Mouse (Mus musculus) bone marrow macrophage, adult 2 months (primary cell): Measurements from ENCODE around the gene Apoa2. TPM values are rescaled to one million over a fixed set of nuclear protein-coding genes. Genes with fewer than 3 reads are reported as not detected.
A peak's percentile ranks its signal among the peaks of the same experiment; 100 is the strongest.

Experiments used
- H3K27ac ChIP-seq: 2 replicates; pipeline ENCODE4 v1.5.1; 2012; ENCODE audit warnings: low read depth, low read length; ENCODE audit not compliant: insufficient read depth
- H3K4me1 ChIP-seq: 2 replicates; pipeline ENCODE4 v1.6.1; 2012; ENCODE audit warnings: low read length; ENCODE audit not compliant: control insufficient read depth, insufficient read depth
- H3K4me3 ChIP-seq: 2 replicates; pipeline ENCODE4 v1.5.1; 2012; ENCODE audit warnings: mild to moderate bottlenecking, low read length, moderate library complexity; ENCODE audit not compliant: insufficient read depth
- CTCF ChIP-seq: IDR thresholded peaks from 2 replicates; pipeline ENCODE4 v1.5.1; 2012; ENCODE audit warnings: low read depth, mild to moderate bottlenecking, low read length, moderate library complexity
- POLR2A ChIP-seq: IDR thresholded peaks from 2 replicates; pipeline ENCODE4 v1.6.1; 2012; ENCODE audit warnings: mild to moderate bottlenecking, low read depth, low read length, borderline replicate concordance
- polyA plus RNA-seq: library from polyadenylated mRNA; stranded (reverse); fragments of >200 nt; gene quantifications from 2 replicates; pipeline ENCODE4 v1.2.4, GENCODE M21; 2012; ENCODE audit not compliant: missing spikeins, insufficient read depth, insufficient read length

Gene Apoa2
- polyA plus RNA-seq, 1 experiment, result not detected

DNA sequence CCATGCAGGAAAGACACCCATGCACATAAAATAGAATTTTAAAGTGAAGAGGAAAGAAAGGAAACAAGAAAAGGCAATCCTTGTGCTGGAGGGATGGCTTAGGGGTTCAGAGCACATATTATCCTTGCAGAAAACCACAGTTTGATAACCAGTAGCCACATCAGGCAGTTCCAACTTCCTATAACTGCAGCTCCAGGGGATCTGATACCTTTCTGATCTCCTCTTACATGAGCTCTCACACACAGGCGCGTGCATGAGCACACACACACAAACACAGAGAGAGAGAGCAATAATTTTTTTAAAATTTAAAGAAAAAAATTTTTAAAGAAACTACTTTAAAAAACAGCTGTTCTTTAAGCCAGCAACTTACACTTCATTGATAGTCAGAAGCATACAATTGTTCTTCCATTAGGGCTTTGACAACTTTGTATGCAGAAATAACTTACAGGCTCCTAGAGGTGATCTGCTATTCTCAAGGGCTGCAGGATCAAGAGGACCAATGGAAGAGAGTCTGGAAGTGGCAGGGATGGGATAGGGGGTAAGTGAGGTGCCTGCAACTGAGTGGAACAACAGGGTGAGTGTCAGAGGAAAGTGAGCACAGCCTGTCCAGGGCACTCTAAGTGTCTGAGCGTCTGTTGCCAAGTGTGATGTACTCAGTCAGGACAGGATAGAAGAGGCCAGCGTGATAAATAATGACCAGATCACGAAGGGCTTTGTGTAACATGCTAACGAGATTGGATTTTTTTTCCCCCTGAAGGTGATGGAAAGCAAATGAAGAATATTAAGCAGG is 19.0 kb upstream of the Apoa2 start:
- peaks cover 16% of the 10 kb centered on the region for H3K4me1 ChIP-seq
- H3K4me3 ChIP-seq, result no peak overlapping the region
- H3K27ac ChIP-seq, result no peak overlapping the region
- no peak for TF ChIP-seq POLR2A
- TF ChIP-seq CTCF, result no peak

DNA sequence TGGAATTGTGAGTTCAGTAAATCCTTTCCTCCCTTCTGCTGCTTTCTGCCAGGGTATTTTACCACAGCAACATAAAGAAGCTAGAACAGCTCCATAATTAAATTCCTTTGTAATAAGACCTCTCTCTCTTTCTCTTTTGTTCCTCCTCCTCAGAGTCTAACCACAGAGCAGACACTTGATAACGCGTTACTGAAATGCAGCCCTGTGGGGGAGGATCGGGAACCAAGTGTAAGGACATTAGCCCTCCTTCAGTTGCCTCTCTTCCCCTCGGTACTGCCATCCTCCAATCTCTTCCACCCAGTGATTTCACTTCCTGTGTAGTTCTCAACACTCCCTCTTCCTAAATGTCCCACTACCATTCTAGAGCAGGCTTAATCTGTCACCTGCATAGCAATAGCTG is 15.4 kb upstream of the Apoa2 start:
- Histone ChIP-seq H3K27ac (no peak overlapping the region), H3K4me3 (no peak overlapping the region), H3K4me1 (peaks cover 28% of the 10 kb centered on the region)
- no peak for TF ChIP-seq CTCF

- TF ChIP-seq CTCF, result no peak
- TF ChIP-seq POLR2A, result no peak
- no peak overlapping the region for H3K27ac ChIP-seq
- H3K4me1 ChIP-seq, result peaks cover 31% of the 10 kb centered on the region
- H3K4me3 ChIP-seq, result no peak overlapping the region
Observed at GRCm38 (mm10) chr1:171212854-171213253, 12.0 kb upstream of the Apoa2 start.

DNA sequence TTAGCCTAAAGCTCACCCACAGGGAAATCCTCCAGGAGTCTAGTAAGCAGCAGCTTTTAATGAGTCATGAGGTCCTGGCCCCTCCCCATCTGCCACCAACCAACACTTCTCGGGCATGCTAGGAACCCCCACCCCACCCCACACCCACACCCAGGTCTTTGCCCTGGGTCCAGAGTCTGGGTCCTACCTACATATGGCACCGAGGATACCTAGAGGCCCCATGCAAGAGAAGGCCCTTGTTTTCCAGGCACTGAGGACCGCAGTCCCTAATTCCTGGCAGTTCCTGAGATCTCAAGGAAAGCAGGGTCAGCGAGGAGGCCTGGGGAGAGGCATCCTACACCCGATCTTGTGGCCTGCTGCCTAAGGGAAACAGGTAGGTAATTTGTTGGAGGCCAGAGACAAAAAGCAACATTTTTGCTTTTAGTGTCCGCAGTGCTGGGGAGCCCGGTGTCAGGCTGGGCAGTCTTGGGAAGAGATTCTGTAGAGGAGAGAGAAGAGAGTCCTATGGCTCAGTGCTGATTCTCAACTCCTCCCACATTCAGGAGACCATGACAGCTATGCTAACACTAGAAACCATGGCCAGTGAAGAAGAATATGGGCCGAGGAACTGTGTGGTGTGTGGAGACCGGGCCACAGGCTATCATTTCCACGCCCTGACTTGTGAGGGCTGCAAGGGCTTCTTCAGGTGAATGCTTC is 10.9 kb upstream of the Apoa2 start, which contains the start of gene Nr1i3:
Nr1i3 (plus strand) TSS at position 170 of the 696 bp plus-strand sequence.
- TF ChIP-seq POLR2A (no peak), CTCF (no peak)
- peaks cover 31% of the 10 kb centered on the region for H3K4me1 ChIP-seq
- H3K4me3 ChIP-seq, result no peak within 1 kb of the TSS
- no peak within 1 kb of the TSS for H3K27ac ChIP-seq

GRCm38 (mm10) chr1:171216241-171216955 is 8.5 kb upstream of the Apoa2 start:
- Histone ChIP-seq H3K4me3 (no peak overlapping the region), H3K27ac (no peak overlapping the region), H3K4me1 (peaks cover 18% of the 10 kb centered on the region)
- TF ChIP-seq CTCF, result no peak
- no peak for TF ChIP-seq POLR2A

GRCm38 (mm10) chr1:171220871-171221270 is 4.0 kb upstream of the Apoa2 start:
- Histone ChIP-seq H3K4me1 (peaks cover 31% of the 10 kb centered on the region), H3K4me3 (peak overlapping the region; percentile 78), H3K27ac (peak overlapping the region; percentile 42; the same call in 1 of the 2 replicates)
- TF ChIP-seq CTCF, result peak; percentile 74
- no peak for TF ChIP-seq POLR2A

DNA sequence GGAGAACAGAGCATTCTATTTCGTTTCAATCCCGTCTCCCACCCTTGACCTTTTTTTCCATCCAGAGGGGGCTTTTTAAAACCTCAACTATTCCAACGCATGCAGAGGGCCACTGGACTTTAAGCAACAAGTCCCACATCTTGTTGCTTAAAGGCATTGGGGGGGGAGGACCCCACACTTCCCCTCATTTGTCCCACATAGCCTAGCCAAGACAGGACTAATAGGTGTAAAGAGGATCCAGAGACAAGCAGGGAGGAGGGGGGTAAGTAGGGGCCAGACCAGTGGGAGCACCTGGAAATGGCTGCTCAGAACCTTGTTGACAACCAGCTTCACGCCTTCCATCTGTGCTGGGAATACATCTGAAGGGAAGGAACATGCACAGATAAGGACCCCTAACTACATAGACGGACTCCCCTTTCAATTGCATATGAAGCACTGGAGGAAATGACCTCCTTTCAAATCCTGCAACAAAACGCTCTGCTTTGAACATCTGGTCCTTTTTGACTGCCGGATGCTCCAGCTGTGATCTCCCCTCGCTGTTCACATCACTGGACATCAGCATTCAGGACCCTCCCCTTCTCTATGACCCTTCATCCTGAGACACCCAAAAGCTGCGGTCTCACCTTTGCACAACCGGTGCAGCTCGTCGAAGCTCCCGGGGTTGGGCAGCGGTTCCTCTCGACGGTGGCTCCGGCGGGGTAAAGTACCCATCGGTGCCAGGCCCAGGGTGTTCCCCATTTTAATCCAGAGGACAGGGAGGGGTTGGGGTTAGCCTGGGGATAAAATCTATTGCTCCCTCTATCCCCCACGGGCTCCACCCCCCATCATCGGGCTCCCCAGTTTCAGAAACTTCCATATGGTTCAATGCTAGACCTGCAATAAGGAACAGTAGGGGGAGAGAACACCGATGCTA is 3.3 kb upstream of the Apoa2 start:
- Histone ChIP-seq H3K4me3 (peak overlapping the region; percentile 78), H3K27ac (peak overlapping the region; percentile 42), H3K4me1 (peaks cover 33% of the 10 kb centered on the region)
- 0 out of 2 replicates have a peak, but pooled peaks have one; percentile 3 for TF ChIP-seq POLR2A
- no peak for TF ChIP-seq CTCF

- TF ChIP-seq POLR2A, result no peak; the same call in 1 of the 2 replicates
- TF ChIP-seq CTCF, result no peak
- Histone ChIP-seq H3K4me1 (peaks cover 41% of the 10 kb centered on the region), H3K4me3 (peak within 1 kb of the TSS; percentile 78), H3K27ac (peak within 1 kb of the TSS; percentile 42)
Observed at GRCm38 (mm10) chr1:171222238-171223155, 2.4 kb upstream of the Apoa2 start, which contains the start of gene Tomm40l. Gene Tomm40l (minus strand): TSS chr1:171222514.
